Mouse (Mus musculus): Measurements from ENCODE around the gene Klf3.
"Not testable (repeated sequence)": the region's sequence is repeated elsewhere in the genome, so short reads cannot be mapped to it uniquely, and the experiment has no call there.

The Klf3 gene

GRCm38 (mm10) chr5:64878526-64878925, 75.3 kb downstream of the Klf3 start:
- no peak for DNase-seq (ENCODE audit: low spot score)

- DNase-seq (ENCODE audit: low spot score) = no peak
Observed at GRCm38 (mm10) chr5:64879241-64879640, 76.1 kb downstream of the Klf3 start.

- DNase-seq (ENCODE audit: low spot score) = not testable (repeated sequence)
Observed at GRCm38 (mm10) chr5:64881559-64881958, 78.4 kb downstream of the Klf3 start.

- not testable (repeated sequence) for DNase-seq (ENCODE audit: low spot score)
Observed at GRCm38 (mm10) chr5:64881976-64882375, 78.8 kb downstream of the Klf3 start.

Data from urinary bladder, postnatal 14 days (tissue).